Mouse (Mus musculus): ENCODE data around the gene Rpp25. TPM values are rescaled to one million over a fixed set of nuclear protein-coding genes. Genes with fewer than 3 reads are reported as not detected.

Gene Rpp25
- total and polyA plus RNA-seq, 2 experiments from 2014 or later = 15.0 to 21.3 TPM

GRCm38 (mm10) chr9:57504891-57505290 is 1.1 kb downstream of the Rpp25 start:
- H3K36me3 ChIP-seq (replicated peaks; ENCODE audit: control insufficient read depth, insufficient read depth, low read length) = no peaks in the 10 kb centered on the region
- no peak for ATAC-seq (ENCODE audit: insufficient read depth, low read depth)
- no peak for DNase-seq (ENCODE audit: low spot score)
- peaks cover 39% of the 10 kb centered on the region for H3K27me3 ChIP-seq (ENCODE audit: control insufficient read depth, insufficient read depth, low read length)
- no peak overlapping the region for H3K9ac ChIP-seq (replicated peaks; ENCODE audit: low read depth, low read length)
- peak overlapping the region; percentile 86; the same call in 1 of the 2 replicates for H3K27ac ChIP-seq (ENCODE audit: low read depth)
- H3K4me2 ChIP-seq (ENCODE audit: low read depth, low read length) = peak overlapping the region; percentile 69; the same call in 1 of the 2 replicates
- H3K4me3 ChIP-seq (ENCODE audit: low read depth, low read length) = peak overlapping the region; percentile 41; the same call in 1 of the 2 replicates
- TF ChIP-seq CTCF (IDR thresholded peaks at IDR 0.05; ENCODE audit: low read depth) = no peak
- TF ChIP-seq EP300 (IDR thresholded peaks at IDR 0.05; ENCODE audit: low read depth) = no peak
- peaks cover 28% of the 10 kb centered on the region for H3K4me1 ChIP-seq (ENCODE audit: control insufficient read depth, insufficient read depth)
- WGBS = 53% methylated on average over 10 of the region's 10 CpGs
- no peaks in the 10 kb centered on the region for H3K9me3 ChIP-seq (replicated peaks; ENCODE audit: control insufficient read depth, low read length)

GRCm38 (mm10) chr9:57505700-57506099 is 1.9 kb downstream of the Rpp25 start:
- 0 out of 2 replicates have a peak overlapping the region, but pooled peaks have one; percentile 2 for H3K4me3 ChIP-seq (ENCODE audit: low read depth, low read length)
- ATAC-seq (ENCODE audit: insufficient read depth, low read depth) (peak; percentile 89), DNase-seq (ENCODE audit: low spot score) (peak; percentile 91)
- peak; percentile 22 for TF ChIP-seq CTCF (IDR thresholded peaks at IDR 0.05; ENCODE audit: low read depth)
- peak; percentile 82; the same call in 1 of the 2 replicates for TF ChIP-seq EP300 (IDR thresholded peaks at IDR 0.05; ENCODE audit: low read depth)
- peak overlapping the region; percentile 27 for H3K4me2 ChIP-seq (ENCODE audit: low read depth, low read length)
- H3K36me3 ChIP-seq (replicated peaks; ENCODE audit: control insufficient read depth, insufficient read depth, low read length) = no peaks in the 10 kb centered on the region
- peaks cover 39% of the 10 kb centered on the region for H3K27me3 ChIP-seq (ENCODE audit: control insufficient read depth, insufficient read depth, low read length)
- no peak overlapping the region; the same call in 1 of the 2 replicates for H3K9ac ChIP-seq (replicated peaks; ENCODE audit: low read depth, low read length)
- H3K4me1 ChIP-seq (ENCODE audit: control insufficient read depth, insufficient read depth) = peaks cover 28% of the 10 kb centered on the region
- peak overlapping the region; percentile 86 for H3K27ac ChIP-seq (ENCODE audit: low read depth)
- 2% methylated on average over 8 of the region's 8 CpGs for WGBS
- H3K9me3 ChIP-seq (replicated peaks; ENCODE audit: control insufficient read depth, low read length) = no peaks in the 10 kb centered on the region

- no peak overlapping the region for H3K9ac ChIP-seq (replicated peaks; ENCODE audit: low read depth, low read length)
- no peaks in the 10 kb centered on the region for H3K27me3 ChIP-seq (ENCODE audit: control insufficient read depth, insufficient read depth, low read length)
- no peaks in the 10 kb centered on the region for H3K9me3 ChIP-seq (replicated peaks; ENCODE audit: control insufficient read depth, low read length)
- ATAC-seq (ENCODE audit: insufficient read depth, low read depth) (no peak), DNase-seq (ENCODE audit: low spot score) (no peak)
- H3K36me3 ChIP-seq (replicated peaks; ENCODE audit: control insufficient read depth, insufficient read depth, low read length) = no peaks in the 10 kb centered on the region
- H3K4me1 ChIP-seq (ENCODE audit: control insufficient read depth, insufficient read depth) = peaks cover under 1% of the 10 kb centered on the region; the same call in 1 of the 2 replicates
- WGBS = 88% methylated on average over 2 of the region's 2 CpGs
- no peak overlapping the region for H3K27ac ChIP-seq (ENCODE audit: low read depth)
- TF ChIP-seq CTCF (IDR thresholded peaks at IDR 0.05; ENCODE audit: low read depth) = no peak
- TF ChIP-seq EP300 (IDR thresholded peaks at IDR 0.05; ENCODE audit: low read depth) = no peak
- no peak overlapping the region for H3K4me3 ChIP-seq (ENCODE audit: low read depth, low read length)
- no peak overlapping the region for H3K4me2 ChIP-seq (ENCODE audit: low read depth, low read length)
Measured at GRCm38 (mm10) chr9:57510577-57510976, 6.8 kb downstream of the Rpp25 start.

GRCm38 (mm10) chr9:57517113-57517512 is 13.3 kb downstream of the Rpp25 start:
- Histone ChIP-seq H3K9me3 (replicated peaks; ENCODE audit: control insufficient read depth, low read length) (no peaks in the 10 kb centered on the region), H3K36me3 (replicated peaks; ENCODE audit: control insufficient read depth, insufficient read depth, low read length) (no peaks in the 10 kb centered on the region), H3K4me2 (ENCODE audit: low read depth, low read length) (no peak overlapping the region), H3K27ac (ENCODE audit: low read depth) (no peak overlapping the region), H3K9ac (replicated peaks; ENCODE audit: low read depth, low read length) (no peak overlapping the region), H3K4me1 (ENCODE audit: control insufficient read depth, insufficient read depth) (0 out of 2 replicates have a peak, but pooled peaks cover 4% of the 10 kb centered on the region), H3K4me3 (ENCODE audit: low read depth, low read length) (no peak overlapping the region), H3K27me3 (ENCODE audit: control insufficient read depth, insufficient read depth, low read length) (no peaks in the 10 kb centered on the region)
- DNase-seq (ENCODE audit: low spot score) = peak; percentile 68
- no peak for ATAC-seq (ENCODE audit: insufficient read depth, low read depth)
- WGBS = 8% methylated on average over 3 of the region's 3 CpGs
- TF ChIP-seq EP300 (IDR thresholded peaks at IDR 0.05; ENCODE audit: low read depth) (no peak), CTCF (IDR thresholded peaks at IDR 0.05; ENCODE audit: low read depth) (peak; percentile 83)

GRCm38 (mm10) chr9:57520375-57521055 is 16.7 kb downstream of the Rpp25 start:
- H3K4me3 ChIP-seq (ENCODE audit: low read depth, low read length) = peak overlapping the region; percentile 100
- peak overlapping the region; percentile 100 for H3K9ac ChIP-seq (replicated peaks; ENCODE audit: low read depth, low read length)
- H3K27me3 ChIP-seq (ENCODE audit: control insufficient read depth, insufficient read depth, low read length) = no peaks in the 10 kb centered on the region
- H3K9me3 ChIP-seq (replicated peaks; ENCODE audit: control insufficient read depth, low read length) = no peaks in the 10 kb centered on the region
- peaks cover 27% of the 10 kb centered on the region; the same call in 1 of the 2 replicates for H3K4me1 ChIP-seq (ENCODE audit: control insufficient read depth, insufficient read depth)
- peak overlapping the region; percentile 100 for H3K27ac ChIP-seq (ENCODE audit: low read depth)
- H3K36me3 ChIP-seq (replicated peaks; ENCODE audit: control insufficient read depth, insufficient read depth, low read length) = no peaks in the 10 kb centered on the region
- 29% methylated on average over 16 of the region's 16 CpGs for WGBS
- peak; percentile 16; the same call in 1 of the 2 replicates for TF ChIP-seq CTCF (IDR thresholded peaks at IDR 0.05; ENCODE audit: low read depth)
- TF ChIP-seq EP300 (IDR thresholded peaks at IDR 0.05; ENCODE audit: low read depth) = no peak
- peak overlapping the region; percentile 60 for H3K4me2 ChIP-seq (ENCODE audit: low read depth, low read length)
- no peak; the same call in 1 of the 2 replicates for ATAC-seq (ENCODE audit: insufficient read depth, low read depth)
- peak; percentile 14 for DNase-seq (ENCODE audit: low spot score)

All from heart, postnatal 0 days (tissue).